Mouse (Mus musculus): Measurements from ENCODE around the gene Abhd17b. TPM values are rescaled to one million over a fixed set of nuclear protein-coding genes. Genes with fewer than 3 reads are reported as not detected.
"Not testable (repeated sequence)": the region's sequence is repeated elsewhere in the genome, so short reads cannot be mapped to it uniquely, and the experiment has no call there.

Gene Abhd17b
- total RNA-seq, 2 experiments from 2014 or later = 44.3 to 48.0 TPM

DNA sequence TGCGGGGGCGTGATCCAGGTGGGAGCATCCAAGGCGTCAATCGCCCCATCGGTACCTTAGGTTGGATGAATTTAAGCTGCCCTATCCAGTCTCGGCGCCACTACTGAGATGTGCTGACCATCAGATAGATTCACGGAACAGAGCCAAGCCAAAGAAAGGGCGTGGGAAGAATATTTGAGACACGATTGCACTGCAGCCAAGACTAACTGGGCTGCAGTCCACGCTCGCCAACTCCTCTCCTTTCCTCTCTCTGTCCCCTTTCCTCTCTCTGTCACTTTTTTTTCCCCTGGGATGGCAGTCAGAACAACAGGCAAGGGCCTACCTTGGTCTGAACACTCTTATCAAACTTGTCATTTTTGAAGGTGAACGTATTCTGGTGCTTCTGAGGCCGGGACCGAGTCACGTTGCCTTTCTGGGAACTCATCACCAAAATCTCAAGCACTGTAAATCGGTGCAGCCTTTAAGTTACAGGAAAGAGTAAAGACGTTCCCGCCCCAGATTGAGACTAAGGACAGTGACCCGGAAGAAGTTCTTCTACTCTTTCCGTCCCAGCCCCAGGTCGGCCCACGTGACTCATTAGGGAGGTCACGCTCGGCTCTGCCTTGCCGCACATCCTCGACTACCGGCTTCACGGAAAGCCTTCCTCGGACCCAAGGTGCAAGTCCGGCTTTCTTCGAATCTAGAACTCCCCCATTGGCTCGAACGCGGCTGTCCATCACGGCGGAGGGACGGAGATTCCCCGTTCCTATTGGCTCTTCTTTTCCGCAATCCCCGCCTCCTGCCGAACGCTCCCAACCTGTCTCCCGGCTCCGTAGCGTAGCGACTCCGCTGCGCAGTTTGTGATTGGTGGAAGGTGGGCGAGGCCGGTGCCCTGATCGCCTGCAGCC lies 457 bp upstream of the Abhd17b start, which contains the start of gene 1110059E24Rik:
1110059E24Rik (minus strand) TSS at position 692 of the 887 bp plus-strand sequence.
- peak; percentile 96 to 97 for DNase-seq

DNA sequence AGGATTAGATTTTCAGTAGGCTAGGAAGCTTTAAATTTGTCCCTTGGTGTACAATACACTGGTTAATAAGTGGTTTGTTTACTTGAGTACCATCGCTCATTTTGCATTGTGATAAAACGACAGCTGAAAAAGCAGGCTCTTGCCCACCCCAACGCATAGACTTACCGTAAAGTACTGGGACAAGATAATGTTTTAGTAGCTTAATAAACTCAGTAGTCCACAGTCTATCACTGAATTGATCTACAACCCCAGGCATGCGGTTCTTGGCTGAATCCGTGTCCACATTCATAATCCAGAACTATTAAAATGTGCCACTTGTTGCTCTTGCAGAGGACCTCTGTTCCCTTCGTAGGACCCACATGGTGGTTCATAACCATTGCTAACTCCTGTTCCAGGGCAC lies 1.8 kb downstream of the Abhd17b start:
- no peak for DNase-seq

- DNase-seq = no peak
Observed at GRCm38 (mm10) chr19:21660734-21661133, 7.7 kb downstream of the Abhd17b start.

DNA sequence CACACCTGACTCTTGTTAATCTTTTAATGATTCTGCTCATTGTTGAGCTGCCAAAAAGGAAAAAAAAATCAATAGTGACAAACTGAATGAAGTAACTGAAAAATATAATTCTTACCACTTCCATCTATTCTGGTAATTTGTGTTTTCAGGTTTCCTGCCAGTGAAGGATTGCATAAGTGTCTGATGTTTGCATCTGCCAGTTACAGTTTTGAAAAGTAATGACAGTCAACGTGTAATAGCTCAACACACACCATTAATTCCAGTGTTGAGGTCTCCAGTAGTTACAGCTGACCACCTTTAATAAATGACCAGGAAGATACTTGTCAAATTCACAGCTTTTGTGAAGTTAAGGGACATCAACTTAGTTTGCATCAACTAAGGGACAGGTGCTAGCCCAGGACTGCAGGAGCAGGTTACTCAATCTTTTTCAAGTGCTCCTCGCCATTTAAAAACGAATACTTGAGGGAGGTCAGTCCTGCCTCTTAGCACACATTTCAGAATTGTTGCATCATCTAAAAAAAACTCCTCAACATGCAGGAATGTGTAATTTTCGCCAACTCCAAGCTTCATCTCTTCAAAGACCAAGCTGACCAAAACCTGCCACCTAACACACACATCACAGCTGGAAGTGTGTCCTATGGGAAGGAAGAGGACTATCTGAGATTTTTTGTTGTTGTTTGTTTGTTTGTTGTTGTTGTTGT lies 10.9 kb downstream of the Abhd17b start:
- DNase-seq = no peak

- no peak for DNase-seq
Observed at GRCm38 (mm10) chr19:21669650-21670049, 16.7 kb downstream of the Abhd17b start.

DNA sequence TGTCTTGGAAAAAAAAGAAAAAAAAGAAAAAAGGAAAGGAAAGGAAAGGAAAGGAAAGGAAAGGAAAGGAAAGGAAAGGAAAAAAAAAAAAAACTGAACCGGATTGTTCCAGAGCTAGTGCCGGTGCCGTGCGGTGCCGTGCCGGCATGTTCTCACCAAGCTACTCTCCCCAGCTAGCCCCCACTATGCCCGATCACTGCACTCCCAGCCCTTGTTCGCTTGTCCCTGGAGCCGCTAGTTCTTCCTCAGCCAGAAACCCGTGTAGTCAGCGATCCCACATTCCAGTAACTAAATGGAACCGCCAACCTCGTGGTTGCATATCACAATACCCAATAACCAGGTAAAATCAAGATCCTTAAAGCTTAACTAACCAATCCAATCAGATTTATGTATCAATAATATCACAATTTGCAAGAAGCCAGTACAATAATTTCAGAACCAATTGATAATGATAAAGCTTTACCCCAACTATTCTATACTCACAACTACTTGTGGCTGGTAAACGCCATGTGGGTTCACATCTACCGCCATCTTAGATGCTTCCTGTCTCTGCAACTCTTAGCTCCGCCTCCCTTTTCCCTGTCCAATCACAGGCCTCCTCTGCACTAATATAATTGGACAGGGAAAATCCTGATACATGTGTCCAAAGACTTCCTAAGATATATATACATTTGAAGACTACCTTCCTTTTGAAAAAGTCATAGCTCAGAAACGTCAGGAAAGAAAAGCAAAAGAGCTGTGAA lies 21.5 kb downstream of the Abhd17b start:
- DNase-seq = no peak

GRCm38 (mm10) chr19:21680091-21680490 lies 27.1 kb downstream of the Abhd17b start:
- no peak for DNase-seq

GRCm38 (mm10) chr19:21680986-21681385 lies 28.0 kb downstream of the Abhd17b start:
- DNase-seq = no peak

DNA sequence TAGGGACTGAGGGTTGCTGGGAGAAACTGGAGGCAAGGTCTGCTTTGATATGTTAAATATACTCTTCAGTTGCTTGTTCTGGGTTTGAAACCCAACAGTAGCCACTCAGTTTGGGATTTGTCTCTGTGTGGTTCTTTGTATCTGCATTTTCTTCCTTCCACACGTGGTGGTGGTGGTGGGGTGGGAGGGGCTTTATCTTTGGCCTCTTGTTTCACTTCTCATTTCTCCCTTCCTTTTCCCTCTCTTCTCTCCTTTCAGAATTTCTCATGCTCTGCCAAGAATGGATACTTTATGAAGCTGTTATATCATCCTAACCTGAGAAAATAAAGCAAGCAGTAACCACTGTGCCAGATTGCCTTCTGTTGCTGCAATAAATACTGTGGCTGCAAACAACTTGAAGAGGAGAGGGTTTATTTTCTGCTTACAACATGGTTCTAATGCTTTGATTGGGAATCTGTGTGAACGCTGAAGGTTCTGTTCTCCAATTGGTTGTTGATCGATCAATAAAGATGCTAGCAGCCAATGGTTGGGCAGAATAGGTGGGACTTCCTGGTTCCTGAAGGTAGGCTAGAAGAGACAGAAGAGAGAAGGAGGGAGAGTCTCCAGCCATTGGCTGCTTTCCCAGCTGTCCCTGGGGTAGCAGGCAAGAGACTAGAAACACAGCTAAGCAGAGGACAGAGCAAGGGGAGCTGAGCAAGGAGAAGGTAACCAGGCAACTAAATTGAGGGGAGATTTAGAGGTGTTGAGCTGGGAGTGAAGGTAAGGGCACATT lies 60.5 kb downstream of the Abhd17b start:
- no peak for DNase-seq

- DNase-seq = no peak
Observed at GRCm38 (mm10) chr19:21714278-21714883, 61.4 kb downstream of the Abhd17b start.

DNA sequence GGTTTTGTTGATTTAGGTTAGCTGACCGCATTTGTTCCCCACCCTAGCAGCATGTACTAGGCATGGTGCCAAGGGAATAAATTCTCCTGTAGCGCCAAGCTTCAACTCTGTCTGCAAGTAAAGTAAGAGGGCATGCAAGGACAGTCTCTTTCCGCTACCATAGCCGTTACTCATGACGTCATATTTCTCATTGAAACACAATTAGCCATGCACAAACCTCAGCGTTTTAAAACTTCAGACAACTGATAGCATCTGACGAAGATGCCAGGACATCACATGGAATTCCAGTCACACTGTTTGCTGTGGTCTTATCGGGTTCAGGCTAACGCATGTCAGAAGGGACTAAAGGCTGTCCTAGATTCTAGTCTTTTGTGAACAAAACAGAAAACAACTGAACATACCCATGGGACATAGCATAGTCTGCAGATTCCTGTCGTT lies 62.0 kb downstream of the Abhd17b start:
- no peak for DNase-seq

DNA sequence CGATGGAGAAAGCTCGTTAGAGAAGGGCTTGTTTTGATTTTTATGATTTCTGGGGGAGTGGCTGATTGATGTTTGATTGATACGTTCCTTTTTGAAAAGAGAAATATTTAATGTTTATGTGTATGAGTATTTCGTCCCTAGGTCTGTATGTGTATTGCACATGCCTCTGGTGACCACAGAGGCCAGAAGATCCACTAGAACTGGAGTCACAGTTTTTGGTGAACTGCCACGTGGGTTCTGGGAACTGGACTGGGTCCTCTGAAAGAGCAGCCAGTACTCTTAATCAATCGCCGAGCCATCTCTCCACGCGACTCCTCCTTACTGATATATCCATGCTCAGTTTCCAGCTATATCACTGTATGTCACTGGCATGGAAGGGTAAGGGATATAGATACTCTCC lies 62.5 kb downstream of the Abhd17b start:
- no peak for DNase-seq

DNA sequence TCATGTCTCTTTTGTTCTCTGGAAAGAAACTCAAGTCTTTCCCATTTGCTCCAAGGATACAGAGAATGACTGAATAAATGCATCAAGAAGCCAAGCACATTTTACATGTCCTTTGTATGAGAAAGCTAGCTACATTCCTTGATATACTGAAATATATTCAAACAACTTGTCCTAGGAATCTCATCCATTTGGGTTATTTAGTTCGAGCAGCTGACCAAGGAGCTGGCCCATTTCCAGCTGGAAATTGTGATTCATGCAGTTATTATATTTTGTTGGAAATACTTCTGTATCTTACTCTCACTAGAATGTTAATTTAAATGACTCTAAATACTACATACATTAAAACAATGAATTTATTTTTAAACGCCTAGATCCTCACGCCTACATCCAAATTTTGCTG lies 63.5 kb downstream of the Abhd17b start:
- no peak for DNase-seq

GRCm38 (mm10) chr19:21719206-21719605 lies 66.2 kb downstream of the Abhd17b start:
- no peak for DNase-seq

GRCm38 (mm10) chr19:21720950-21721349 lies 68.0 kb downstream of the Abhd17b start:
- DNase-seq = no peak

DNA sequence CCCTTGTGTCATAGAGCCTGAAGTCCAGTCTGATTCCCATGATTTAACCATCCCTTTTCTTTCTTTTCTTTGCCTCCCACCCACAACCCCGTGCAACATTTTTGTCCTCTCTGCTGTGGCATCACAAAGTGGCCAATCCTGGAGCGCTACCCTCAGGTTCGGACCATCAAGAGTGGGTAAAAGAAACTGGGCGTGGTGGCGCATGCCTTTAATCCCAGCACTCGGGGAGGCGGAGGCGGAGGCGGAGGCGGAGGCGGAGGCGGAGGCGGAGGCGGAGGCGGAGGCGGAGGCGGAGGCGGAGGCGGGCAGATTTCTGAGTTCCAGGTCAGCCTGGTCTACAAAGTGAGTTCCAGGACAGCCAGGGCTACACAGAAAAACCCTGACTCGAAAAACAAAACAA lies 70.3 kb downstream of the Abhd17b start:
- DNase-seq = not testable (repeated sequence)

GRCm38 (mm10) chr19:21723911-21724655 lies 71.1 kb downstream of the Abhd17b start:
- peak; percentile 76 to 78 for DNase-seq

- no peak for DNase-seq
Observed at GRCm38 (mm10) chr19:21725168-21725567, 72.2 kb downstream of the Abhd17b start.

GRCm38 (mm10) chr19:21727081-21727480 lies 74.1 kb downstream of the Abhd17b start:
- no peak for DNase-seq

DNA sequence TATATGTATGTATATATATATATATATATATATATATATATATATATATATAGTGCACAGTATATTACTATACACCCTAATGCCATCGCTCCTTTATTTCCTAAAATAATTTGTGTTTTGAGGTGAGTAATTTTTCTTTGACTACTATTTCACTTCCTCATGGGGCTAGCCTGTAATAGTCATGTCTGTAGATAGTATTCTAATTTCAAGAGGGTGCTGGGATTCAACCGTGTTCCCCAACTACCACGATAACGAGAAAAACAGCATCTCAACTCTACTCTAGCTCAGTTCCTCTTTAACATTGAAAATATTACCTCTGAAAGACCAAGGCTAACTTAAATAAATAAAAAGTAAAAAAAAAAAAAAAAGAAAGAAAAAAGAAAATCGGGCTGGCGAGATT lies 75.4 kb downstream of the Abhd17b start:
- no peak for DNase-seq

DNA sequence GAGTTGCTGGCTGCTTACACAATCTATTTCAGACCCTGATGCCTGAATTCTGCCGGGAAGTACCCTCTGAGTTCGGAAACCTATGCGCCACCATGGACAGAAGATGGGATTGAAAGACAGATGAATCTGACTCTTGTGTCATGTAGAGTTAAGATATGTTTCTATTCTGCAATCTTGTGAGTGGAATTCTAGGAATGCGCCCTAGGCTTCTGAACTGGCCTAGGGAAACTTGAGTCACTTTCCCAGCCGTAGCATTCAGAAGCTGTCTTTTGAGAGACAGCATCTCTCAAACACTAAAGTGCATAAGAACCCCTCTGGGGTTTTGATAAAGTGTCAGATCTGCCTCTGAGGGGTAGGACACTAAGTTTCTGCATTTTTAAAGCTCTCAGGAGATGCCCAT lies 78.9 kb downstream of the Abhd17b start:
- DNase-seq = no peak
